Mouse (Mus musculus): ENCODE data around the gene Homer2.

Homer2 gene

DNA sequence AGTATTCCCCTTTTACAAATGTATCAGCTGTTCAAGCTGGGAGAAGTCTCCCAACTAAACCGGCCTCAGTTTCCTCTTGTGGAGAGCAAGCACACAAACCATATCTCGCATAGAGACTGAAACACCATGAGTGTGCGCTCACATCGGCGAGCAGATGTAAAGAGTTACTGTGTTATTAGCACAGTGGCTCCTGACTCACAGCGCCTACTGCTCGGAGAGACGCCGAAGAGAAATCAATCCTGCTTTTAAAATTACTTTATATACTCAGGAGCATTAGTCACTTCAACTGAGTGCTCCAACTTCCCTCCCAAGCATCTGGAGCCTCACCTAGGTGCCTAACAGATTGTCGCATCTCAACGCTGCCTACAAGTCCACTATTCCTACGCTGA, 1.3 kb downstream of the Homer2 start:
- DNase-seq (ENCODE audit: extremely low spot score, low read depth, low spot score) = no peak

GRCm38 (mm10) chr7:81698357-81698756, 9.0 kb downstream of the Homer2 start:
- no peak for DNase-seq (ENCODE audit: extremely low spot score, low read depth, low spot score)

DNA sequence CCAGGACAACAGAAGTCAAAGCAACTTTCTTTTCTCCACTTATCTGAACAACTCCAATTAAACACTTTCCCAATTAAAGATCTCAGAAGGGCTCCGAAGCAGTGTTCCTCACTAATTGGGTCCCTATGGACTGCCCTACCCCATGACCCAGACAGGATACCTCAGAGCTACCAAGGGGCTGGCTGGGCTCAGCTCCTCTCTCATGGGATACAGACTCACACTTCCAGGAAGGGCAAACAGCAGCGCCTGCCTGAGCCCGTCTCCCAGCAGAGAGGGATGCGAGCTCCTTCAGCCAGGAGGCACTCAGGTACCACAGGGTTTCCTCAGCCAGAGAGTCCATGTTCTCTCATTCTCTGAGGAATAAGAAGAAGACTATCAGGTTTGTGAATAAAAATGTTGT, 9.4 kb downstream of the Homer2 start:
- no peak for DNase-seq (ENCODE audit: extremely low spot score, low read depth, low spot score)

DNA sequence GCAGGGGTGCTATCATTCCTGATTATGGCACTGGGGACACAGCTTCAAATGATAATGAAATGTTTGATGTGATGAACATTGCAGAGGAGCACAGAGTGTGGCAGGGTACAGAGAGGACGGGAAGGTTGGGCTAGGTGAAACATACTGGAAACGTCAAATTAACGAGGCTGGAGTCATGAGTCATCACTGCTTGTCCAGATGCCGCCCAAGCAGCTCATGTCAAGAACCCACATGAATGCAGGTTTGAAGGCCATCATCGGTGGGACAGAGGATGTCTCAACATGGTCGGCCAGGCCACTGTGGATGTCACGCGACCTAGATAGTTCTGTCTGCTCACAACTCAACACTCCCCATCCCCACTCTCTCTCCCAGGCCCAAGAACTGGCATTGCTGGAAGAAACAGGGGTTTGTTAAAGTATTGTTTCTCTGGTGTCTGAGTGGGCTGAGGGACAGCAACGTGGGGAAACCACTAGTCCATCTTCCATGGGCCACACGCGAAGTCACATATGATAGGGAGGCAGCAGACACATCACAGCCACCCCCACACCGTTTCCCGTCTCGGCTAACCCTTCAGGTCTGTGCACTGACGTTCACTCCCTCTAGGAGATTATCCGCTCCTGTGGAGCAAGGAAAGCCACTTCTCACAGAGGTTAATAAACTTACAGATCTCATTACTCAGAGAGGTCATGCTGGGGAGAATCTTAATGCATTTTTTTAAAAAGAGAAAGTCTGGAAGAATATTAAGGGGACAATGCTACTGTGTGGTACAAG, 11.4 kb downstream of the Homer2 start:
- no peak for DNase-seq (ENCODE audit: extremely low spot score, low read depth, low spot score)

DNA sequence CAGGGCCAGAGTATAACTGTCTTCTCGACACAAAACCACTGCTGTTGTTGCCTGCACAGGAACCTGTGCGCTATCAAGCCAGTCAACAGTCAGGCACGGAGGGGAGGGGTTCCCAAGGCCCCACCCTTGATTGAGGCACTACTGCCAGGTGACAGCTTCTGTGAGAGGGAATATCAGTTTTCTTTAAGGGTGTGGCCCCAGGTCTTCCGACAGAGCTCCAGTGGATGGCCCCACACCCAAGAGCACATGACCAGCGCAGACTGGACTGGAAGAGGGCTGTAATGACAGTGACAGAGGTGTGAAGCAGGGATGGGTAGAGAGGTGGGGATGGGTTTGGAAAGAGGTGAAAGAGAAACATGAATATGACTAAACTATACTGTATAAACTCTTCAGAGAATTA, 16.3 kb downstream of the Homer2 start:
- no peak for DNase-seq (ENCODE audit: extremely low spot score, low read depth, low spot score)

GRCm38 (mm10) chr7:81689116-81689681, 18.1 kb downstream of the Homer2 start:
- no peak for DNase-seq (ENCODE audit: extremely low spot score, low read depth, low spot score)

- DNase-seq (ENCODE audit: extremely low spot score, low read depth, low spot score) = no peak
These were observed 18.9 kb downstream of the Homer2 start for GRCm38 (mm10) chr7:81688378-81688777.

- no peak for DNase-seq (ENCODE audit: extremely low spot score, low read depth, low spot score)
These were observed 19.5 kb downstream of the Homer2 start for GRCm38 (mm10) chr7:81687684-81688316.

- DNase-seq (ENCODE audit: extremely low spot score, low read depth, low spot score) = no peak
These were observed 22.0 kb downstream of the Homer2 start for GRCm38 (mm10) chr7:81685375-81685774.

GRCm38 (mm10) chr7:81683779-81684422, 23.4 kb downstream of the Homer2 start:
- no peak for DNase-seq (ENCODE audit: extremely low spot score, low read depth, low spot score)

- DNase-seq (ENCODE audit: extremely low spot score, low read depth, low spot score) = no peak
These were observed 25.9 kb downstream of the Homer2 start for GRCm38 (mm10) chr7:81681386-81681785.

GRCm38 (mm10) chr7:81673359-81674013, 33.8 kb downstream of the Homer2 start:
- no peak for DNase-seq (ENCODE audit: extremely low spot score, low read depth, low spot score)

- DNase-seq (ENCODE audit: extremely low spot score, low read depth, low spot score) = no peak
These were observed 34.5 kb downstream of the Homer2 start for GRCm38 (mm10) chr7:81672735-81673291.

DNA sequence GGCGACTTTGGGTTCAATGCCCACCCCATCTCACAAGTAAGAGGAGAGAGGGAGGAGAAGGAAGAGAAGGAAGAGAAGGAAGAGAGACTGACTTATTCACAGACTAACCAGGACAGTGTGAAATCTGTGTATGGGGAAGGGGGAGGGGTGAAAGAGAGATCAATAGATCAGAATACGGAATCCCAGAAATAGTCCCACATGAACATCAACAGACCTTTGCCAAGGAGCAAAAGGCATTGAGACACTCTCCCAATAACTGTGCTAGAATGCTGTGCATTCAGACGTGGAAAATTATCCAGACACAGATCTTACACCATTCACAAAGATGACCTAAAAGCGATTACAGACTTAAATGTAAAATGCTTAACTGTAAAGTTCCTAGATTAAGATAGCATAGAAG, 40.2 kb downstream of the Homer2 start:
- no peak for DNase-seq (ENCODE audit: extremely low spot score, low read depth, low spot score)

- DNase-seq (ENCODE audit: extremely low spot score, low read depth, low spot score) = no peak
These were observed 40.7 kb downstream of the Homer2 start for GRCm38 (mm10) chr7:81666585-81666984.

GRCm38 (mm10) chr7:81663057-81663456, 44.3 kb downstream of the Homer2 start:
- no peak for DNase-seq (ENCODE audit: extremely low spot score, low read depth, low spot score)

DNA sequence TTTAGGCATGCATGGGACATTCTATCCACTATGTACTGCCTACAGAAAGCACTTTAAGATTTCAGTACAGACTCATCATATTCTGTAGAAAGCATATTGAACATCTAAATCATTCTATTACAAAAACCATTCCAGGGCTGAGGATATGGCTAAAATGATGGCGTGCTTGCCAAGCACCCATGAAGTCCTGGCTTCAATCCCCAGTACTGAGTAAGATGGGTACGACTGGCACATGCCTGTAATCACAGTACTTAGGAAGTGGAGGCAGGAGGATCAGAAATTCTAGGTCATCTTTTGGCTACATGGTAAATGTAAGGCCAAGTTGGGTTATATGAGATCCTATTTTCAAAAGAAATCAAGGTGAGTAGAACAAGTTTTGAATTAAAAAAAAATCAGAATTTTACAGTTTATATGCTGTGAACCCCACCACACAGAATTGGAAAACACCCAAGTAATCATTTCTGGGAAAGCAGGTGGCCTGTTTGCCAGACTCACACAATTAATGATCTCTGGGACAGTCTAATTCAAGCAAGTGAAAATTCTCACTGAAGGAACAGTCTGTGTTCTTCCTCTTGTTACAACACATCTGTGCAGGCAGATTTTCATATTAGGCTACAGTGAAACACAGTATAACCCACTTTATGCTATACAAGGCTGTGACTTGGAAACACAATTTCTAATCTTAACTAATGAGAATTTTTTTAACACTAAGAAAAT, 49.5 kb downstream of the Homer2 start:
- no peak for DNase-seq (ENCODE audit: extremely low spot score, low read depth, low spot score)

- no peak for DNase-seq (ENCODE audit: extremely low spot score, low read depth, low spot score)
These were observed 50.3 kb downstream of the Homer2 start for GRCm38 (mm10) chr7:81657055-81657454.

GRCm38 (mm10) chr7:81656635-81657034, 50.7 kb downstream of the Homer2 start:
- DNase-seq (ENCODE audit: extremely low spot score, low read depth, low spot score) = peak; percentile 80

- DNase-seq (ENCODE audit: extremely low spot score, low read depth, low spot score) = no peak
These were observed 52.2 kb downstream of the Homer2 start for GRCm38 (mm10) chr7:81654946-81655718.
